7 mouse cellular contexts compared by ENCODE assay signal in genomic region chr5:147894455-147895076, GRCm38 (mm10). TPM values are rescaled to one million over a fixed set of nuclear protein-coding genes. Genes with fewer than 3 reads are reported as not detected.
A peak's percentile ranks its signal among the peaks of the same experiment; 100 is the strongest.
DNase-seq lines count a peak whose midpoint lies in the region; ATAC-seq lines count a peak whose summit lies in the region.

TSS of gene Slc46a3 (minus strand) at chr5:147894815.

- H3K4me2 ChIP-seq in embryonic facial prominence, embryonic 11.5 days (ENCODE audit: low read depth, low read length) = peak within 1 kb of the TSS; percentile 95
- peak within 1 kb of the TSS; percentile 70 for H3K4me2 ChIP-seq in limb, embryonic 11.5 days (ENCODE audit: low read depth, severe bottlenecking)
- H3K4me2 ChIP-seq in midbrain, embryonic 14.5 days (ENCODE audit: low read length) = peak within 1 kb of the TSS; percentile 74

- peak; percentile 98 for ATAC-seq in embryonic facial prominence, embryonic 11.5 days (replicated peaks; ENCODE audit: insufficient number of reproducible peaks, low FRiP score, low TSS enrichment, low read depth)
- ATAC-seq in limb, embryonic 11.5 days (ENCODE audit: insufficient number of reproducible peaks, low FRiP score, low TSS enrichment, low read depth) = peak; percentile 95
- peak; percentile 98 for ATAC-seq in midbrain, embryonic 14.5 days (ENCODE audit: low FRiP score, low TSS enrichment)

- H3K27me3 ChIP-seq in embryonic facial prominence, embryonic 11.5 days (ENCODE audit: control insufficient read depth, insufficient read depth, low read length) = peaks cover 7% of the 10 kb centered on the region
- H3K27me3 ChIP-seq in limb, embryonic 11.5 days (ENCODE audit: control insufficient read depth, insufficient read depth, low read length) = peaks cover 2% of the 10 kb centered on the region
- 0 out of 2 replicates have a peak, but pooled peaks cover 4% of the 10 kb centered on the region for H3K27me3 ChIP-seq in midbrain, embryonic 14.5 days (ENCODE audit: control insufficient read depth, insufficient read depth, low read length)

- peak; percentile 97 for DNase-seq in adrenal gland, postnatal 14 days
- DNase-seq in embryonic facial prominence, embryonic 11.5 days (ENCODE audit: low spot score) = peak; percentile 94
- DNase-seq in heart, adult 11 months = peak; percentile 100
- DNase-seq in kidney, adult 18-20 months = peak; percentile 97
- DNase-seq in limb, embryonic 11.5 days (ENCODE audit: low spot score) = peak; percentile 96
- DNase-seq in midbrain, embryonic 14.5 days = peak; percentile 95
- peak; percentile 92 to 95 for DNase-seq in spleen, adult 18-20 months

- H3K27ac ChIP-seq in embryonic facial prominence, embryonic 11.5 days (replicated peaks; ENCODE audit: low read depth, low read length) = no peak within 1 kb of the TSS
- H3K27ac ChIP-seq in limb, embryonic 11.5 days (replicated peaks; ENCODE audit: low read depth, low read length) = no peak within 1 kb of the TSS
- no peak within 1 kb of the TSS for H3K27ac ChIP-seq in midbrain, embryonic 14.5 days (replicated peaks; ENCODE audit: low read depth, low read length)

- WGBS in embryonic facial prominence, embryonic 11.5 days = under 1% methylated on average over 47 of the region's 47 CpGs
- under 1% methylated on average over 47 of the region's 47 CpGs for WGBS in limb, embryonic 11.5 days
- WGBS in midbrain, embryonic 14.5 days = under 1% methylated on average over 47 of the region's 47 CpGs

- no peaks in the 10 kb centered on the region for H3K9me3 ChIP-seq in embryonic facial prominence, embryonic 11.5 days (replicated peaks; ENCODE audit: control insufficient read depth, low read length)
- H3K9me3 ChIP-seq in limb, embryonic 11.5 days (ENCODE audit: control insufficient read depth, low read length) = no peaks in the 10 kb centered on the region
- H3K9me3 ChIP-seq in midbrain, embryonic 14.5 days (ENCODE audit: control insufficient read depth, low read length) = no peaks in the 10 kb centered on the region

- H3K4me1 ChIP-seq in embryonic facial prominence, embryonic 11.5 days (ENCODE audit: control insufficient read depth, insufficient read depth, low read length) = no peaks in the 10 kb centered on the region; the same call in 1 of the 2 replicates
- H3K4me1 ChIP-seq in limb, embryonic 11.5 days (ENCODE audit: control insufficient read depth, insufficient read depth, low read length) = 0 out of 2 replicates have a peak, but pooled peaks cover 2% of the 10 kb centered on the region
- H3K4me1 ChIP-seq in midbrain, embryonic 14.5 days (ENCODE audit: control insufficient read depth, insufficient read depth, low read length) = 0 out of 2 replicates have a peak, but pooled peaks cover 6% of the 10 kb centered on the region

- no peaks in the 10 kb centered on the region for H3K36me3 ChIP-seq in embryonic facial prominence, embryonic 11.5 days (replicated peaks; ENCODE audit: control insufficient read depth, insufficient read depth, low read depth, low read length)
- no peaks in the 10 kb centered on the region for H3K36me3 ChIP-seq in limb, embryonic 11.5 days (ENCODE audit: control insufficient read depth, insufficient read depth, low read length)
- no peaks in the 10 kb centered on the region for H3K36me3 ChIP-seq in midbrain, embryonic 14.5 days (ENCODE audit: control insufficient read depth, insufficient read depth, low read length)

- peak within 1 kb of the TSS; percentile 62 for H3K4me3 ChIP-seq in embryonic facial prominence, embryonic 11.5 days (ENCODE audit: low read depth, low read length)
- H3K4me3 ChIP-seq in limb, embryonic 11.5 days (ENCODE audit: low read depth, low read length) = peak within 1 kb of the TSS; percentile 41
- H3K4me3 ChIP-seq in midbrain, embryonic 14.5 days (replicated peaks; ENCODE audit: low read depth, low read length) = peak within 1 kb of the TSS; percentile 58

- peak within 1 kb of the TSS; percentile 54 for H3K9ac ChIP-seq in embryonic facial prominence, embryonic 11.5 days (replicated peaks; ENCODE audit: low read length)
- 0 out of 2 replicates have a peak within 1 kb of the TSS, but pooled peaks have one; percentile 17 for H3K9ac ChIP-seq in limb, embryonic 11.5 days (ENCODE audit: low read length)
- peak within 1 kb of the TSS; percentile 55 for H3K9ac ChIP-seq in midbrain, embryonic 14.5 days (replicated peaks; ENCODE audit: low read length)

RNA-seq across cellular contexts. Expression of gene Slc46a3, which starts in this region (rescaled TPM):
- 10.0 and 11.2 TPM in 2 replicates for total RNA-seq in adrenal gland, postnatal 14 days (2021)
- 2.6 and 3.6 TPM in 2 replicates for polyA plus RNA-seq in embryonic facial prominence, embryonic 11.5 days (2014; fragmentation: Nextera tagmentation; extraction: Ambion mirVana)
- polyA plus RNA-seq in limb, embryonic 11.5 days (2014; fragmentation: Nextera tagmentation; extraction: Ambion mirVana) = 1.7 and 2.2 TPM in 2 replicates
- 2.9 and 4.6 TPM in 2 replicates for polyA plus RNA-seq in midbrain, embryonic 14.5 days (2014; fragmentation: Nextera tagmentation; extraction: Ambion mirVana)
